Mouse (Mus musculus) ES-E14 (cell line): ENCODE data around the gene Map3k12.

Experiments
- MAFK ChIP-seq: IDR thresholded peaks from 2 replicates; pipeline ENCODE4 v1.6.1; 2014; ENCODE audit warnings: mild to moderate bottlenecking, low read depth, low read length, inconsistent platforms; ENCODE audit not compliant: insufficient read depth
- ZNF384 ChIP-seq: IDR thresholded peaks from 2 replicates; pipeline ENCODE4 v1.6.1; 2012; ENCODE audit warnings: low read depth, low read length, inconsistent platforms

DNA sequence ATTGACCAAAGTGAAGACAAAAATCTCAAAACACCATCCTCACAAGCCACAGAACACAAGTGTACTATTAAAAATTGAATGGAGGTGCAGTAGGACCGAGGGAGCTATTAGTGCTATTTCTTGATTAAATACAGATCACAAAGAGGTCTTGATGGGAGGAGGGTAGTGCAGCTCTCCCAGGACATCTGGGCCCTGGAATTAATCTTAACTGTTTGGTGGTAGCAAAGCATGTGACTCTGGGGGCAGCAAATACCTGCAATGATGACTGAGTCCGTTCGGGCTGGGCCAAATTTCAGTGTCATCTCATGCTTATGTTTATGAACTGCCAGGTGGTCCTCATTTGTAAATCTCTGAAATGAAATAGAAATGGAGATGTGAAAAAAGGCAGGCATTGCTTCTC lies 46.2 kb upstream of the Map3k12 start:
- TF ChIP-seq MAFK (no peak), ZNF384 (no peak)
